Mouse (Mus musculus): Measurements from ENCODE around the gene Exosc10.

DNA sequence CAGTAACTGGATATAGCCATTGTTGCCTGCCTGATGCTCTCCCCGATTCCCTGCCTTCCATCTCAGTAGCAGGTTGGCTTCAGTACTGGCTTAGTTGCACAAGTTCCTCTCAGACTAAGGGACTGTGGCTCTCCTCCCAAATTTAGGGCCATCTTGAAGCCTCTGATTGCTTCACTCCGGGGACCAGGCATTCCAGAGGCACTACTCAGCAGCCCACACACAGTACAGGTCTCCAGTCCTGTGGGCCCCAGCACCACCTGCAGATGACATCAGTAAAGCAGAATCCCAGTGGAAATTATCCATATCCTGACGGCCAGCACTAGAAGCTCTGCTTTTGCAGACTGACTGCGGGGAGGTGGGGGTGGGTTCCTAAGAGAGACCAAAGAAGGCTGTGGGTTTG lies 47.5 kb upstream of the Exosc10 start:
- no peak for TF ChIP-seq CTCF (IDR thresholded peaks at IDR 0.05; ENCODE audit: borderline replicate concordance, control insufficient read depth, extremely low read depth, insufficient read depth, low read length, poor library complexity)
- TF ChIP-seq POLR2A (IDR thresholded peaks at IDR 0.05; ENCODE audit: control insufficient read depth, extremely low read depth, insufficient read depth, low read length, poor library complexity) = no peak
